Mouse (Mus musculus): ENCODE results near the gene Mbnl2.

DNA sequence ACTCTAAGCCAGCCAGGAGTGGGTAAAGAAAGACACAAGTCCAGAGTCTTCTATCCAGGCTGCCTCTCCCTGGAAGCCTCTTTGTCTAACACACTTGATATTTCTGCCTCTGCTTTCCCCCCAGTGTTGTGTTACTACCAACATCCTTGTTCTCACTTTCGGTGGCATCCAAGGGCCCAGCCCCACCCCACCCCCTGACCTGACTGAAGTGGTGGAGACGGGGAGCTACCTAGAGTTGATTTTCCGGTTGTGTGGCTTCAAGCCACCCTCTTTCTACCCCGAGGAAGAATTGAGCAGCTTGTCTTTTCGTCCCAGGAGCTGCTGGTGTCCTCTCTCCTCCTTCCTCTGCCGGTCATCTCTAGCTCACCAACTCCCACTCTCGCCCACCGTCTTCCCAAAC lies 38.0 kb downstream of the Mbnl2 start:
- TF ChIP-seq E2F4 (IDR thresholded peaks at IDR 0.05; ENCODE audit: insufficient replicate concordance, low read depth, low read length) (no peak), ETS1 (conservative IDR thresholded peaks at IDR 0.05; ENCODE audit: low read depth, low read length) (no peak), CTCF (conservative IDR thresholded peaks at IDR 0.05 in 1 of 2, IDR thresholded peaks at IDR 0.05 in 1 of 2; ENCODE audit: low read depth in 2 of 2, low read length in 2 of 2) (no peak), POLR2A (IDR thresholded peaks at IDR 0.05; ENCODE audit: low read depth, low read length) (no peak), EP300 (IDR thresholded peaks at IDR 0.05; ENCODE audit: low read length) (no peak), POLR2AphosphoS2 (IDR thresholded peaks at IDR 0.05; ENCODE audit: low read depth, low read length) (no peak), GABPA (IDR thresholded peaks at IDR 0.05; ENCODE audit: insufficient replicate concordance, low read depth, low read length) (no peak), TCF12 (IDR thresholded peaks at IDR 0.05; ENCODE audit: low read depth, low read length) (no peak), KAT2A (IDR thresholded peaks at IDR 0.05; ENCODE audit: insufficient replicate concordance, low read length) (no peak), MYC (IDR thresholded peaks at IDR 0.05; ENCODE audit: low read depth, low read length) (no peak), USF1 (IDR thresholded peaks at IDR 0.05; ENCODE audit: low read depth, low read length) (no peak), NELFE (IDR thresholded peaks at IDR 0.05; ENCODE audit: low read depth, low read length) (no peak), ELF1 (IDR thresholded peaks at IDR 0.05; ENCODE audit: low read depth, low read length) (no peak)

All from CH12.LX (cell line).